Mouse (Mus musculus): ENCODE measurements at regions not wholly inside any gene's neighbourhood (a gene's known extent, or its start where the extent isn't known, plus 50 kb on each side); places are given as distances from the start of the nearest gene placed in this dataset.

DNA sequence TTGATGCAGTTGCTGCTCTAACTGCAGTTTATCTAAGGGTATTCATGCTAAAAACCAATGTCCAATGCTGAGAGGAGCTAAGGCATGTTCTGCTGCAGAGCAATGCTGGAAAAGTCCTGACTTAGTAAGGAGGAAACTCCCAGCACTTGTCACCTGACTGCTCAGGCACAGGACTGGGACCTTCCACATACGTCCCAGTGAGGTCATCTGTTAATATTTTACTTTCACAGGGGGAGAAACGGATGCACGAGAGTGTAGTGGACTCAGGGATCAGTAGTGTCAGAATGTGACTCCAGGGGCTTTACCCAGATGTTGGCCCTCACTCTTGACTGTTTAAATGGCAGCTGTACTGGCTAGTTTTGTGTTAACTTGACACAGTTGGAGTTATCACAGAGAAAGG is 231.5 kb upstream of the Eef2kmt start:
- no peak for ATAC-seq (replicated peaks; ENCODE audit: low FRiP score, poor library complexity, severe bottlenecking)

DNA sequence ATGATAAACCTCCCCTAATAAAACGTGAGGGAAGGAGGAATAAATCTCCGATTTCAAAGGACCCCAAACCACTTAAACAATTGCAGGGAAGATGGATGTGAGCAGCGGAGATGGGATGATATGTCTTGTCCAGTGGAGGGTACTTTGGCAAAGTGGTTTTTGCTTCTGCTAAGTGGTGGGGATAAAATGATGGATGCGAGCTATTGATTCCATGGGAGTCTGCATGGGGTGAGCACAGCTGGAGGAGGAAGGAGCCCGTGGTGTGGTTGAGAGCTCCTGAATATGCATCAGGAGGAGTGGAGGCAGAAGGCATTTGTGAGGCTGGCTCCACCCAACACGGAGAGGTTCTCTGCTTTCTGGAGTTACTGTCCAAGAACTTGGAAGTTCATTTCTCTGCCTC is 227.6 kb upstream of the Eef2kmt start:
- no peak for ATAC-seq (replicated peaks; ENCODE audit: low FRiP score, poor library complexity, severe bottlenecking)

DNA sequence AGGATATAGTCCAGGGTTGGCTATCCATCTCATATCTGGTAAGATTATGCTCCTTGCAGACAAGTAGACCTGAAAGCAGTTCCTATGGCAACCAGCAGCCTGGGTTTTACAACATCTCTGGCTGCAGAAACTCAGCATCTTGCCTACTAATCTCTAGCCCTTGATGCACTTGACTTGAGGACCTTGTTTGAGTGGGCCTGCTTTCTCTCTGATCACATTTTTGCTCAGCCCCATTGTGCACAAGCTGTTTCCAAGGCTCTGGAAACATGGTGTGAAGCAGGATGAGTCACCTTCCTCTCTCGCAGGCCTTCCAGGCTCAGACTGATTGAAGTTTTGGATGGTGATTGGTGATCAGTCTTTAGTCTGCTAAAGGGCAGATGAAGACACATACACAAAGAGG is 224.4 kb upstream of the Eef2kmt start:
- no peak for ATAC-seq (replicated peaks; ENCODE audit: low FRiP score, poor library complexity, severe bottlenecking)

DNA sequence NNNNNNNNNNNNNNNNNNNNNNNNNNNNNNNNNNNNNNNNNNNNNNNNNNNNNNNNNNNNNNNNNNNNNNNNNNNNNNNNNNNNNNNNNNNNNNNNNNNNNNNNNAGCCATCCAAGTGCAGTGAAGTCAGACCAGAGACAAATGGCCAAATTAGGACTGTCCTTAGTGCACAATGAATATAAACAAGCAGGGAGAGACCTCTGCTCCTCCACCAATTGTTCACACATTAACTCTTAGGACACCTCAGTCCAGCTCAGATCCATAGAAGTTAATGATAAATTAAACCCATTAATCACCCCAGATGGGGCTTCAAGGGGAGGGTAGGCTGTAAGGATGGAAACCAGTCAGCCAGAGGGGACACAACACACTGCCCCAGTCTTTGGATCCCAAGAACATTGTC is 223.2 kb upstream of the Eef2kmt start:
- no peak for ATAC-seq (replicated peaks; ENCODE audit: low FRiP score, poor library complexity, severe bottlenecking)

DNA sequence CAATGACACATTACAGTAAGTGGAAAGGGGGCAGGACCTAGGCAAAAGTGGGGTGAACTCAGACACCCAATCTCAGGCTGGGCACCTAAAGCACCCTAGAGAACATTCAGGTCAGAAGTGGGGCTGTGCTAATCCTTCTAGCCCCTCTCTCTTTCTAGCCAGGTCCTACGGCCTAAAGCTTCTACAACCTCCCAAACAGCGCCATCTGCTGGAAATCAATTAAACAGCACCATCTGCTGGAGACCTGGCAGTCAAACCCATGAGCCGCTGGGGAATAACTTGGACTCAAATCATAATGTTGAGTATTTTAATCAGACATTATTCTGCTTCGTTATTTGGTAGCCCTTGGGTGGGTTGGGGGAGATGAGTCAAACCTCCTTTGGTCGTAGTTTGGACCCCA is 215.5 kb upstream of the Eef2kmt start:
- no peak for ATAC-seq (replicated peaks; ENCODE audit: low FRiP score, poor library complexity, severe bottlenecking)

DNA sequence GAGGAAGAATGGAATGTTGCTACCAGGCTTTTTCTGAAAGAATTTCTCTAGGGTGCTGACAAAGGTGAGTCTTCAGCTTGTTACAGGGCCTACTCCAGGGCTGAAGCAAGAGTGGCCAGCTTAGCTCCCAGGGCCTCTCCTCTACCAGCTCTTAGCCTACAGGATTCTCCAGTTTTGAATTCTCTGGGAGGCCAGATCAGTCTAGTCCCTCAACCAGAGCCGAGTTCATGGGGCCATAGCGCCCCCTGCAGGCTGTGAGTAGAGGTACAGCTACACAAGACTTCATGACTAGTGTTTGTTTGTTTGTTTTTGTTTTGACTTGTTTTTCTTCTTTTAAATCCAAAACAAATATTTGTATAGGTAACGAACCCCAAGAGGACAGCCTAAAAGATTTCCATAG is 211.8 kb upstream of the Eef2kmt start:
- no peak for ATAC-seq (replicated peaks; ENCODE audit: low FRiP score, poor library complexity, severe bottlenecking)

DNA sequence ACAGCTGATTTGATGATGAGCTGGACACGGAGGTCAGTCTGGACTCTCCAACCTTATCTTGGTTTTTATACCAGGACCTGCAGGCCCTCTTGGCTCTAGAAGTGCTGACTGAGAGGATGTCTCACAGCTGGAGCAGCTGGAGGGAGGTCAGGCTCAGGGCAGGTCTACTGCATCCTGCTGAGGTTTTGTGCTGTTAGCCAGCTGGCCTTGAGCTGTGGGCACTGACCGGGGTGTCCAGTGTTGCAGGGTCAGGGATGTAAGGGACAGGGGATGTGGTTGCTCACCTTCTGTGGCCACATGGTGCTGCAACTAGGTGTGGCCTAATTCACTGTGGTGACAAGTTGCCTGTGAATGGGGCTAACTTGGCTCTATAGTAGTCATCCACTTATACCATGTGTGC is 211.0 kb upstream of the Eef2kmt start:
- ATAC-seq (replicated peaks; ENCODE audit: low FRiP score, poor library complexity, severe bottlenecking) = no peak

DNA sequence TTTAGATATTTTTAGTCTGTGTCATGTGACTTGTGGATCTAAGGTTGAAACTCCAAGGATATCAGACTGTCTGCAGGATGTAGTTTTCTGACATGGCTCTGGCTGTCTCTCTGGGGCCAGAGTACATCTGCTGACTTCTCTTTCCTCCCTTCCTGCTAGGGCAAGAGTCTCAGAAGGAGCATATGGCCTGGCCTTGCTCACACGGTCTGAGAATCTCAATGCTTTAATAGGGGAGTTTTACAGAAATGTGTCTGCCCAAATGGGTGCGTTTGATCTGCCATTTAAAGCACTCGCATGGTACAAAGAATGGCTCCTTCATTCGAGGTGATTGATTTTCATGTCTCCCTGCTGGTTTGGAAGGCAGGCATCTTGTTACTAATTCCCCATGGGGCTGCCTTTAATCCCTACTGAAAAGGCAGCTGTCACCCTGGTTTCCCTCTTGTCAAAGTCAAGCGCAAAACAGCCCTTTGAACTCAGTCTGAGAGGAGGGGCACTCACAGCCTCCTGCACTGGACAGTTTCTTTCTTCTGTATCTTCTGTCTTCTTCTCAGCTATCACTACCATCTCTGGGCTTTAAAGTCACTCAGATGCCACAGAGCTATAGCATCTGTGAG is 199.7 kb upstream of the Eef2kmt start:
- no peak for ATAC-seq (replicated peaks; ENCODE audit: low FRiP score, poor library complexity, severe bottlenecking)

DNA sequence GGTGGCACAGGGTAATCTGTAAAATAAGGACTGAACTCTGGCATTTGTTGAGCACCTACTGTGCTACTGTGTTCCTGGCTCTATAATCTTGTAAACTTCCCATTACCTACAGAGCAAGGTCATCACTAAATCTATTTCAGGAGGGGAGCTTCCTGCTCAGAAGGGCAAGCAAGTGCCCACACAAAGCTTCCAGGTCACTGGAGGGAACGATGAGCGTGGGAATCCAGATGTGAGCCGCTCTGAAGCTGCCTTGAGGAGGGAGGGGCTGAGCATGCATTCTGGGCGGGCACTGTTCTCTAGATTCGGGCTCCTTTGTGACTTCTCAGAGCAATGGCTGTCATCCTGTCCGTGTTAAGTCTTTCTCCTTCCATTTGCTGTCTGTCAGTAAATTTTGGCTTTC is 198.5 kb upstream of the Eef2kmt start:
- ATAC-seq (replicated peaks; ENCODE audit: low FRiP score, poor library complexity, severe bottlenecking) = no peak

DNA sequence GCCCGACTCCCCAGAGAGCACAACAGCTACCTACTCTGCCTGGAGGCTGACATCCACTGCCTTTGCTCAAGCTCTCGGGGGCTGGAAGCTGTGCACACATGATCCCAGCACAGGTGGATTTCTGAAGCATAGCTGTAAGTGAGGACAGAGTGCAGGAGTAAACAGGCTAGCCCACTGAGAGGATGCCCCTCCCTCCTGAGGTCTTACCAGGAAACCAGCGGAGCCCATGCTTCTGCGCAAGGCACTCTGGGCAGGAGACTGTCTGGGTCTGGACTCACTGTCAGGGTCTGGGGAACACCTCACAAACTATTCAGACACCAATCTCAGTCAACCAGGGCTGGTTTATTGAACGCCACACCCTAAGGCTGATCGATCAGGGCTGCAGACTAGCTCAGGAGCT is 197.2 kb upstream of the Eef2kmt start:
- ATAC-seq (replicated peaks; ENCODE audit: low FRiP score, poor library complexity, severe bottlenecking) = no peak

DNA sequence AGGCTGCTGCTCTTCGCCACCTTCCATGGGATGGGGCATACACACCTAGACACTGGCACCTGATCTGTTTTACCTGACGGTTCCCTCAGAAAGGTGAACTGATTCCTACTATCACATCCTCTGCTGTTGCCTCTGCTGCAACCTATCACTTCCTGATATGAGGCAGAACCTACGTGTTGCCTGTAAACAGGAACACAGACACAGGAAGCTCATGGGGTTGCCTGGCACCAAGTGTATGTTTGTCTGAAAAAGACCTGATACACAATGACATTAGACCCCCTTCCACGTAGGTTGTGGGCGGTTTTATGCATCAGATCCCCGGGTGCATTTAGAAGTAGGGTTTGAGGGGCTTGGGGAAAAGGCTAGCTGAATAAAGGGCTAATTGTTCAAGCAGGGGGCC is 190.0 kb upstream of the Eef2kmt start:
- ATAC-seq (replicated peaks; ENCODE audit: low FRiP score, poor library complexity, severe bottlenecking) = no peak

DNA sequence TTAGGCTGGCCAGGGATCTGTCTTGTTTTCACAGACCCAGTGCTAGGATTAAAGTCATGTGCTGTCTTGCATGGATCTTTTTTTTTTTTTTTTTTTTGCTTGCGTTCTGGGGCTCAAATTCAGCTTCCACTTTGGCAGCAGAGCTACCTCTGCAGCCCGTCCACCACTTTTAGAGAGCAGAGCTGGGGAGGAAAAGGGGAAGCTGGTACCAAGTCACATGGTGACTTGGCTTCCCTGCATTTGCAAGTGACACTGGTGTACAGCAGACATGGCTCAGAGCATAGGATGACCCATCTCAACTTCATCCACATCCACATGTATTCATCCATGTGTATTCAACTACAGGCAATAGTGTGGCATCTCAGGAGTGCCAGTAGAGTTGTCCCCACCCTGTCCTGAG is 189.0 kb upstream of the Eef2kmt start:
- ATAC-seq (replicated peaks; ENCODE audit: low FRiP score, poor library complexity, severe bottlenecking) = no peak

DNA sequence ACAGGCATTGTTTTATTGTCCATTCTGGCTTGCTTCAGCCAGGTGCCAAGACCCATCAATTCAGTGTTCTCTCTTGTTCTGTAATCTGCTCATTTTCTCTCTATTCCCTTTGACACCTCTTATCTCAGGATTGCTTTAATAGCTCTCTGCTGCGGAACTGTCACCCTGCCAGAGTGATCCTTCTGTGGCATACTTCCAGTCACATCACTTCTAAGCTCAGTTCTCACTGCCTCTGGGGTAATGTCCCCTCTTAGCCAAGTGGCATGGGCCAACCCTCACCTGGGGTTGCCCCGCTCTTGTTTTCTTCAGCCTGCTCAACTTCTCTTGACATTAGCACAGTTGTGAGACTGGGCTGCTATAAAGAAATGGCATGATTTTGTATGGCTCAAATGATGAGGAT is 183.9 kb upstream of the Eef2kmt start:
- no peak for ATAC-seq (replicated peaks; ENCODE audit: low FRiP score, poor library complexity, severe bottlenecking)

DNA sequence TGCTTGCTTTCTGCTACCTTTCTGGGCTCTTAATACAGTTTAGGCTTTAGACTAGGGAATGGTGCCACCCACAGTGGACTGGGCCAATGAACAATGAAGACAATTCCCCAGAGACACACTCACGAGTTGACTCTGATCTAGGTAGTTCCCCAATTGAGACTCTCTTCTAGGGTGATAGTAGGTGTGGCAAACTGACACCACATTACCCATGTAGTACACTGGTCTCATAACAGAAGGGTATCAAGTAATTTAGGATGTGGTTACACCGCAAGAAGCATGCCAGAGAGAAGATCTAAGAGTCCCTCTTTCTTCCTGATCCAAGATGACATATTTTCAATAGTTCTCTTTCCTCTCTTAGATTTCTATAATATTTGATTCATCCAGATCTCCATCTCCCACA is 182.6 kb upstream of the Eef2kmt start:
- ATAC-seq (replicated peaks; ENCODE audit: low FRiP score, poor library complexity, severe bottlenecking) = no peak

DNA sequence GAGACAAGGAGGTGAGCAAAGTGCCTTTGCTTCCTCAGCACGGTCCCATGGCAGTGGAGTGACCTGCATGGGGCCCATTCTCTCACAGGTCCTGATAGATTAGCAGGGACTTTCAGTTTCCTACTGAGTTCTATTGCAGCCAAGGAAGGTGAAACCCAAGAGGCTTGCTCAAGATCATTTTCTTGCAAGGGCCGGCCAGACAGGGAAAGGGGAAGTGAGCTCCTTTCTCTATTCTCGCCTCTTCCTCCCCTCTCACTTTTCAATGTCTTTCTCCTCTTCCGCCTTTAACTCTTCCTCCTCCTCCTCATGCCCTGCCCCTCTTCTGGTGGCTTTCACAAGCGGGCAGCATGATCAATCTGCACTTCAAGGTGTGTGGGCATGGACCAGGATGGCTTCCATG is 175.9 kb upstream of the Eef2kmt start:
- no peak for ATAC-seq (replicated peaks; ENCODE audit: low FRiP score, poor library complexity, severe bottlenecking)

DNA sequence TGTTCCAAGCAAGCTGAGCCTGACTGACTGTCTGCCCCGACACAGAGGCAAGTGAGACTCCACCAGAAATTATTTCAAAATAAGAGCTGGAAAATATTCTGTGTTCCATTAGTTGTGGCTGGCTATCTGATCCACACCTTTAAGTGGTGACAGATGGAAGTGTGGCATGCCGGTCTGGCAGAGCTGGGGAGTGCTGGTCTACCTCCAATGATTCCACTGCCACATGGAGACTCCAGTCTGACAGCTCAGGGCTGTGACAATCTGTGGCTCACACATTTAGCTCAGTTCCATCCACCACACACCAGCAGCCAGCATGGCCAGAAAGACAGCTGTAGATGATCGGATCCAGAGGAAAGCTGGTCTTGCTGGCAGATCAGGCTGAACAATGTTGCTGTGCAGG is 175.3 kb upstream of the Eef2kmt start:
- ATAC-seq (replicated peaks; ENCODE audit: low FRiP score, poor library complexity, severe bottlenecking) = no peak

DNA sequence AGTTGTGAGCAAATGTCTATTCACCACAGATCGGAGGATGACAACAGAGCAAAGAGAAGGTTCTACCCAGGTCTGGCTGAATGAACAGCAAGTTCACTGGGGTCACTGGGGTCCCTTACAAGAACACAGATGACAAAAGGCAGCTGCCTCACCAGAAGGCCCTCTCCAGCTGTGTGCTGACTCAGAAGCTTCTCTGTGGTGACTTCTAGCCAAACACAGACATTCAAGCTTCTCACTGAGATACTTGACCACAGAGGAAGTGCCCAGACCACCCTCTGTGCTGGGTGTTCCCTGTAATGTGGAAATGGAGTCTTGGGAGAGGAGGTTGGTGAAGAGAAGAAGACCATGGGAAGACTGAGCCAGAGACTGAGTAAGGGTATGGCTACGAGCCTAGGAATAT is 173.7 kb upstream of the Eef2kmt start:
- ATAC-seq (replicated peaks; ENCODE audit: low FRiP score, poor library complexity, severe bottlenecking) = no peak

DNA sequence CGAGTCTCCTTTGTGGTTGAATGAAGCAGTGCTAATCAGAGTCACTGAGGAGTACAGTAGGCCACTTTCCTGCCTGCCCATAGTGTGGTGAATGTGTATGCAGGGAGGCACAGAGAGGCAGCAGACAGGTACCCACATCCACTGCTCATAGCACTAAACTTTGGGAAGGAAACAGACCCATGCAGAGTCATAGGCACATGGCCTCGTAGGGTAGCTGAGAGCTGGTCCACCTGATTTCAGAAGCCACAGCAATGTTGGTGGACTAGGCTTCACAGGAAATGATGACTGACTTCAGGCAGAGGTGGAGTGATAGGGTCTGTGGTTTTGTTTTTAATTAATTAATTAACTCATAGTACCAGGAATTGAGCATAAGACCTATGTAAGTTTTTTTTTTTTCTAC is 170.1 kb upstream of the Eef2kmt start:
- ATAC-seq (replicated peaks; ENCODE audit: low FRiP score, poor library complexity, severe bottlenecking) = no peak

DNA sequence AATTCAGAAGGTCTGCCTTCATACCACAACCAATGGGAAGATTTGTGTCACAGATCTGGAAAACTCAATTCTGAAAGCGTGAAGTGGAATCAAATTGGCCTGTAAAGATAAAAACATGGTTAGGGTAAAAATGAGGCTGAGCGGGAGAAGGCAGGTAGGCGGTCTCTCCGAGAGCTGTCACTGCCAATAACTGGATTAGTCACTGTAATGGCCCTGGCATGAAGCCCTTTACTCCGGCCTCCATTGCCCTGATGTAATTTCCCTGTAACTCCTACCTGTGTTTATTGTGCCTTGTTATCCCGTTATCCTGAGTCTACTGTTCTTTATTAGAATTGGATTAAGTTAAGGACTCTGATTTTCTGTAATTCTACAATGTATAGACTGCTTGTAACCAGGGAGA is 166.3 kb upstream of the Eef2kmt start:
- no peak for ATAC-seq (replicated peaks; ENCODE audit: low FRiP score, poor library complexity, severe bottlenecking)

DNA sequence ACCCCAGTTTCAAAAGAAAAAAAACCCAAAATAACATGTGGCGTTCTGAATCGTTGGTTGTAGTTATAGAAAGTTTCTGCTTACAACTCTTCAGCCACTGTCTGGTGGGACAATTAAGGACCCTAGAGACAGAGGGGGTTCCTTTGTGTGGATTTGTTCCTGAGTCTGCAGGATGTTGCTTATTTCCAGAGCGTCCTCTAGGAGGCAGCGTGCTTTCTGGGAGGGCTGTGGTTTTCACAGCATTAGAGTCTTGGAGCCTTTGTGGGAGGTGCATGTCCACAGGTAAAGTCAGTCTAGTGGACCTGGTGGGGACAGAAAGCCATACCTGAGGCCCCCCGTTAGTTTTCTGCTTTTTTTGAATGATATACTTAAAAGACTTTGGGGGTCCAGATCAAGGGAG is 165.8 kb upstream of the Eef2kmt start:
- no peak for ATAC-seq (replicated peaks; ENCODE audit: low FRiP score, poor library complexity, severe bottlenecking)

DNA sequence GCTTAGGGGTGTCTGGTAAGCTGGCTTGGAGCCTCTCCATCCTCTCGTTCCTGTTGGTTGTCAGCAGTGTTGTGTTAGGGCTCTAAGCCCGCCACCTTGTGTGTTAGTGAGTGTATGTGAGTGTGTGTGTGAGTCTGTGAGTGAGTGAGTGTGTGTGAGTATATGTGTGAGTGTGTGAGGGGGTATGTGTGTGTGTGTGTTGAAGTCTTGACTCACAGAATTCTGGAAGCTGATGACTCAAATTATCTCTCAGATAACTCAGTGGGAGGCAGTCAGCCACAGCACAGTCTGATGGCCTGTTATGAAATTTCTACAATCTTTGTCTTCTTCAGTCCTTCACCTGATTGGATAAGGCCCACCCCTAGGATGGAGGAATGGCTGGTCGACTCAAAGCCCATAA is 163.7 kb upstream of the Eef2kmt start:
- no peak for ATAC-seq (replicated peaks; ENCODE audit: low FRiP score, poor library complexity, severe bottlenecking)

DNA sequence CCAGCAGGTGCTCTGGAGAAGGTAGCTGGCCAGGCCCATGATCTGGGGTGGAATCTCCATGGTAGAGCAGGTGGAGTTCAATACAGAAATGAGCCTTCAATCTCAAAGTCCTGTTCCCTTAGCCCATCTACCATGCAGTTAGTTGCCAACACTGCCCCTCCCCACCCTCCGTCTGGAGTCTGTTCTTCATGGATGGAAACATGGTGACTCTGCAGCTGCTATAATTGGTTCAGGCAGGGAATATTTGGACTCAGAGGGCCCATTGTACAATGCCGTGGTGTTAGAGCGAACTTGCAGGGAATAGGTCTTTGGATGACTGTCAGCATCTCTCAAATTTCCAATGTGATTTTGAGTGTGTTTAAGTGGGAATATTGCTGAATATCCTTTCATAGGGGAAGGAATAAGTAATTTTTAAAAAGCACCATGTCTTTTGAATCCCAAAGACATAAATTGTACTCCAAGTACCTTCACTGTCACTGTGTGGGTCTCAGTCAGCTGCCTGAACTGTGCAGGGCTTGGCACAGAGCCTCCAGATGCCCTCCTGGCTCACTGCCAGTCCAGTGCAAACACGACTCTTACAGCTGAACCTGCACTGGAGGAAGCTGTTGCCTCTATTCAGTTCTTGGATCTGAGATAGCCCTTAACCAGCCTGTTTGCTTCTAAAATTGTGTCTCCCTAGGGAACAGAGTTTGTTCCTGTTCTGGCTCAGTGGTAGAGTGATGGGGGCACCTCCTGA is 162.8 kb upstream of the Eef2kmt start:
- no peak for ATAC-seq (replicated peaks; ENCODE audit: low FRiP score, poor library complexity, severe bottlenecking)
